Mouse (Mus musculus) limb, embryonic 10.5 days (tissue): Measurements from ENCODE around the gene Srgap1. TPM values are rescaled to one million over a fixed set of nuclear protein-coding genes. Genes with fewer than 3 reads are reported as not detected.

Experiments used
- DNase-seq: peaks from one replicate; pipeline ENCODE4 v3.0.0-alpha.2; 2017; ENCODE audit warnings: low spot score
- H3K27ac ChIP-seq: fragments of 300-500 bp; sonication (generic); 2 replicates; pipeline ENCODE4 v1.5.1; 2016; ENCODE audit warnings: mild to moderate bottlenecking
- H3K27me3 ChIP-seq: fragments of 300-500 bp; sonication (generic); 2 replicates; pipeline ENCODE4 v1.6.1; 2016; ENCODE audit warnings: low read depth, mild to moderate bottlenecking; ENCODE audit not compliant: poor library complexity, severe bottlenecking
- H3K36me3 ChIP-seq: fragments of 300-500 bp; sonication (generic); 2 replicates; pipeline ENCODE4 v1.6.1; 2016; ENCODE audit warnings: mild to moderate bottlenecking, moderate library complexity
- H3K4me1 ChIP-seq: fragments of 300-500 bp; sonication (generic); 2 replicates; pipeline ENCODE4 v1.6.1; 2016
- H3K4me3 ChIP-seq: fragments of 300-500 bp; sonication (generic); 2 replicates; pipeline ENCODE4 v1.5.1; 2016; ENCODE audit warnings: mild to moderate bottlenecking, moderate library complexity
- H3K9me3 ChIP-seq: fragments of 300-500 bp; sonication (generic); replicated peaks from 2 replicates; pipeline ENCODE4 v1.6.1; 2016; ENCODE audit warnings: mild to moderate bottlenecking
- WGBS: fragments of 180-500 bp; shearing (Covaris S2); methylation state at CpG from one replicate; pipeline ENCODE4 v1.1.7; 2016; 5-methylcytosine and 5-hydroxymethylcytosine counted together
- polyA plus RNA-seq: library from polyadenylated mRNA; unstranded; fragments of >200 nt; fragmentation: Nextera tagmentation; extraction: Ambion mirVana; gene quantifications from 2 replicates; pipeline ENCODE4 v1.2.1, GENCODE M21; 2016

The Srgap1 gene
- polyA plus RNA-seq, 1 experiment from 2014 or later = 6.6 TPM

DNA sequence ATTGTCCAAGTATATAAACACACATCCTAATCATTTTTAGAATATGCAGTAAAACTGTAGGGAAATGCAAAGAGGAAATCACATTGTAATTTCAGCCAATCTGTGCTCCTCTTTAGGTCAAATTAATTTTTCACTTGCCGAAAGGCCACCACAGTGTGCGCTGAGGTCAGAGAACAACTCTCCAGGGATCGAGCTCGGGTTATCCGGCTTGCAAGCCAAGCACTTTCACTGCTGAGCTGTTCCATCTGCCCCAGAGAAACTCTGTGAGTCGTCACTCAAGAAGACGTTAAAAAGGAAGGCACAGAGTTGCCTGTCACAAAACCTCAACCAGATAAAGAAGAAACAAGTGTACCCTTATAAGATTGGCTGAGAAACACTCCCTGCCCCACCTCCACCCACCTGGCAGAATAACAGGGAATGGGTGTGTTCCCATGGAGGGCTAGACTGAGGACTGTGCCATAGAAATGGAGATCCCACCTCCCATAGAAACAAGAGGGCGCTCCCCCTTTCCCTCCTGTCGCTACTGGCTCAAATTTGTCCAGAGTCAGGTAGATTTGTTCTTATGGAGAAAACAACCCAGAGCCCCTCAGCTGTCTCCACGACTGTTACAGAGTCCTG is 63.0 kb downstream of the Srgap1 start:
- no peak overlapping the region for H3K27ac ChIP-seq
- no peak overlapping the region for H3K4me3 ChIP-seq
- H3K9me3 ChIP-seq = no peaks in the 10 kb centered on the region
- peaks cover 6% of the 10 kb centered on the region; the same call in 1 of the 2 replicates for H3K4me1 ChIP-seq
- no peak for DNase-seq
- no peaks in the 10 kb centered on the region for H3K36me3 ChIP-seq
- no peaks in the 10 kb centered on the region for H3K27me3 ChIP-seq
- WGBS = 76% methylated on average over 10 of the region's 10 CpGs

DNA sequence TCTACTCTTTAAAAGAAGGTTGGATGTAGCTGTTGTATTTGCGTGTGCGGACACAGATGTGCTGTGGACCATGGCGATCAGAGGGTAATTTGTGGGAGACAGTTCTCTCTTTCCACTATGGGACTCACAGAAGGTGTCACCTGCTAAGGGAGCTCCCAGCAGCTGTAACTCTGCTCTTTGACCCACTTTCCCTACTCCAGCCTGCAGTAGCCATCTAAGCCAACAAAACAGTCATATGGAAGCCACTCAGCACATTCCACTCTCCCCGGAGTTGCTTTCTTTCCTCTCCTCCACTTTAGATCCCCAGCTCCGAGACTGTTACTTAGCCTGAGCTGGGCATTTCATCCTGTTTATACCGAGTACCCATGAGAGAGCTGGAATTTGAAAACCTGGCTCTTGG is 71.8 kb downstream of the Srgap1 start:
- 90% methylated on average over 6 of the region's 6 CpGs for WGBS

DNA sequence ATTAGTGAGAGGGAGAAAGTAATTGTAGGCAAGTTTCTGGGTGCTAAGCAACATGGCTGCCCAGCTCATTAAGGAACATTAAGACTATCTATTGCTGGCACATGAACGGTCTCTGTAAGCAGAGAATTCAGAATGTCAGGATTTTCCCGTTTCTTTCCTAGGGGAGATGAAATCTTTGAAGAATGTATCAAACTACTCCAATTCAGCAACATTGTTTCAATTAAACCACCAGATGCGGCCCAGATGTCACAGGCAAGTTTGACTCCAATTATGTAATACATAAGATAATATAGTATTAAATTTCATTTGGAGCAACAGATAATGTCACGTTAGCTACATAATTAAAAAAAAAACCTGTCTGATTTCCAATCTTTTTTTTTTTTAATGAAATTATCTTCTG is 72.5 kb downstream of the Srgap1 start:
- Histone ChIP-seq H3K27ac (0 out of 2 replicates have a peak overlapping the region, but pooled peaks have one; percentile 34), H3K9me3 (no peaks in the 10 kb centered on the region)

More for the DNA sequence above, 71.8 kb downstream of the Srgap1 start:
- Histone ChIP-seq H3K27me3 (no peaks in the 10 kb centered on the region), H3K9me3 (no peaks in the 10 kb centered on the region), H3K27ac (no peak overlapping the region), H3K4me3 (no peak overlapping the region), H3K4me1 (peaks cover 34% of the 10 kb centered on the region), H3K36me3 (no peaks in the 10 kb centered on the region)
- no peak for DNase-seq

DNA sequence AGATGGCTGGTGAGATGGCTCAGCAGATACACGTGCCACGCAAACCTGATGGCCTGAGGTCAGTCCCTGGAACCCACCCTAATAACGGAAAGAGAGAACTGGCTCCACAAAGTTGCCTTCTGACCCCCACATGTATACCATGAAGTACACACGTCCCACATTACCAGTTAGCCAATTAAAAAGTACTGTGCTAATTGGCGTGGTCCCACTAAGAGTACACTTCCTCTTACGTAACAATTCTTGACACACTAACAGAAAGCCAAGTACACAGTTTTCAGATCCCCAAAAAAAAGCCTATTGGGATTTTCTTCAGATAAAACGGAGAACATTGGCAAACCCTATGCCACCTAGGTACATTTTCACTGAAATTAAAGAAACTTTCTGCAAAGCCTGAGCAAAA is 73.8 kb downstream of the Srgap1 start:
- Histone ChIP-seq H3K4me3 (no peak overlapping the region), H3K36me3 (no peaks in the 10 kb centered on the region), H3K4me1 (peaks cover 42% of the 10 kb centered on the region), H3K27ac (0 out of 2 replicates have a peak overlapping the region, but pooled peaks have one; percentile 30), H3K27me3 (no peaks in the 10 kb centered on the region), H3K9me3 (no peaks in the 10 kb centered on the region)
- DNase-seq = no peak
- WGBS = 84% methylated on average over 7 of the region's 7 CpGs

More for the DNA sequence above, 72.5 kb downstream of the Srgap1 start:
- DNase-seq = no peak
- no peak overlapping the region for H3K4me3 ChIP-seq
- no peaks in the 10 kb centered on the region for H3K27me3 ChIP-seq
- H3K4me1 ChIP-seq = peaks cover 34% of the 10 kb centered on the region
- no peaks in the 10 kb centered on the region for H3K36me3 ChIP-seq
- WGBS = 69% methylated on average over 4 of the region's 4 CpGs

DNA sequence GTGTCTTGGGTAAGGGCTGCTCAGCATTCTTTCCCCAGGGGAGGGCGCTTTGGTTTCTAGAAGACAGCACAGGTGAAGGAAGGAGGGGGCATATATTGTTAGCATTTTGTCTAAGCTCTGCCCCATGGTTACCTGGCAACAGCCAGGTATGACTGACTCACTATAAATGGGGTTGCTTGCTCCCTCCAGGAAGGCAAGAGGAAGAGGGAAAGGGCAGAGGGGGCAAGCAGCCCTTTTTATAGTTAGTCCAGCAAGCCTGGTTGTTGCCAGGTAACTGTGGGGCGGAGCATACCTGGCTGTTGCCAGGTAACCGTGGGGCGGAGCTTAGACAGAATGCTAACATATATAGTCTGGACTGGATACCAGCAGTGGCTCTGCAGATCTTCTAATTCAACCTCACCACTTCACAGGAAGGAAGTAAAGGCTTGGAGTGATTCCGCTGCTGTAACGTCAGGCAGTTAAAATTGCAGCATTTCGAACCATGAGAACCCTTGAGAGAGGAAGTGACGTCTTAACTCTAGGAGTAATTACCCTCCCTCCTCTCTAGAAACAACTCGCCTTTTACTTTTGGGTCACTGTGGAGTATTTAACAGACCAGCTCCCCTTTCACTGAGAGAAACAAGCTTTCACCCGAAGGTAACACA is 74.7 kb downstream of the Srgap1 start:
- Histone ChIP-seq H3K27ac (peak overlapping the region; percentile 30; the same call in 1 of the 2 replicates), H3K4me3 (no peak overlapping the region), H3K36me3 (no peaks in the 10 kb centered on the region), H3K9me3 (no peaks in the 10 kb centered on the region), H3K4me1 (peaks cover 51% of the 10 kb centered on the region), H3K27me3 (no peaks in the 10 kb centered on the region)
- 81% methylated on average over 10 of the region's 10 CpGs for whole genome bisulfite sequencing
- DNase-seq = no peak

DNA sequence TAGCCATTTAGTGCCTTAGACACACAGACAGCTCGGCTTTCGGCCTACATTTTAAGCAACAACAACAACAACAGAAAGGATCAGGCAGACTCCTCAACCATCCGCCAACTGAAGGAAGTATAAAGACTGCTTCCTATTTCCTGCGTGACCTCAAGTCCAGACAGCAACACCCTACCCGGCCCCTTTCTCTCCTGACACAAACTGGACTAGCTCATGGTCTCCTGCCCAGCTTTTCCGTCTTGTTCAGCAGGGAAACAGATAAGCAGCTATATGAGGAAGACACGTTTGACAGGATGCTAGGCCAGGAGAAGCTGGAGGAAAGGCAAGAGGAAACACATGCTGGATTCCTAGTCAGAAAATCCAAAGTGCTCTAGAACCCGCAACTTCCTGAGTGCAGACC is 75.5 kb downstream of the Srgap1 start:
- no peaks in the 10 kb centered on the region for H3K36me3 ChIP-seq
- H3K27me3 ChIP-seq = no peaks in the 10 kb centered on the region
- no peak overlapping the region for H3K27ac ChIP-seq
- H3K4me3 ChIP-seq = no peak overlapping the region
- H3K9me3 ChIP-seq = no peaks in the 10 kb centered on the region
- WGBS = 76% methylated on average over 8 of the region's 8 CpGs
- DNase-seq = no peak
- H3K4me1 ChIP-seq = peaks cover 55% of the 10 kb centered on the region

DNA sequence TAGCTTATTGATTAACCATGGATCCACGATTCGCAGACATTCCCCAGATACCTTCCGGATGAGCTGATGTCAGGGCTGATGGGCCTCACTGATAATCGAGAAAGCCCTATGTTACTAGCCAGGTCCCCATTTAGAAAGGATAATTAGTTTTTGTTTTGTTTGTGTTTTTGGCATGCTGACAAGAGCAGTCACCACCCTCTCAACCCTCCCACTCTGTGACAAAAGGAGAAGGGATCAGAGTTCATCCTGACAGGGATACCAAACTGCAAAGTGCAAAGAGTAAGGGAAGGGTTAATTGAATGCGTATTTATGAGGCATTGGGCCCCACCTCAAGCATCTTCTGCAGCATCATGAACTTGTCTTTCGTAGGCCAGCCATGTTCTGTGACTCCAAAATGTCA is 76.2 kb downstream of the Srgap1 start:
- no peak for DNase-seq
- Histone ChIP-seq H3K9me3 (no peaks in the 10 kb centered on the region), H3K4me3 (no peak overlapping the region), H3K27ac (0 out of 2 replicates have a peak overlapping the region, but pooled peaks have one; percentile 27), H3K4me1 (peaks cover 55% of the 10 kb centered on the region), H3K36me3 (no peaks in the 10 kb centered on the region), H3K27me3 (no peaks in the 10 kb centered on the region)
- 87% methylated on average over 6 of the region's 6 CpGs for WGBS

DNA sequence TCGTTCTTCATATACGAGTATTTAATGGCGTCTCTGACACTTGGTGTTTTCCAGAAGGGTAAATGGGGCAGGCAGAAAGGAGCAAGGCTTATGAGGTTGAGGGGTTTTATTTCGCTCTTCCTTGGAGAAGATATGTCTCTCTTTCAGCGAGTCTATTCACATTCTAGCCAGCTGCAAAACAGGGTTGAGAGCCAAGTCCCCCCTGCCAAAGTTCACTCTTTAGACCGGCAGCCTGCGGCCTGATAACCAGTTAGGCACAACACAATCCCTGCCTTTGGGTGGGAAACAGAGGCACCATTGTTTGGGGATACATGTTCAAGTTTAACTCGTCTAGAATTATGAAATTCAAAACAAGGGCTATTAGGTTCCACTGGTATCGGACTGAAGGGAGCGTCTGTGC is 83.0 kb downstream of the Srgap1 start:
- no peaks in the 10 kb centered on the region for H3K36me3 ChIP-seq
- H3K27me3 ChIP-seq = no peaks in the 10 kb centered on the region
- no peak overlapping the region for H3K4me3 ChIP-seq
- no peaks in the 10 kb centered on the region for H3K9me3 ChIP-seq
- peaks cover 37% of the 10 kb centered on the region for H3K4me1 ChIP-seq
- no peak overlapping the region for H3K27ac ChIP-seq
- WGBS = 85% methylated on average over 10 of the region's 10 CpGs
- DNase-seq = no peak

DNA sequence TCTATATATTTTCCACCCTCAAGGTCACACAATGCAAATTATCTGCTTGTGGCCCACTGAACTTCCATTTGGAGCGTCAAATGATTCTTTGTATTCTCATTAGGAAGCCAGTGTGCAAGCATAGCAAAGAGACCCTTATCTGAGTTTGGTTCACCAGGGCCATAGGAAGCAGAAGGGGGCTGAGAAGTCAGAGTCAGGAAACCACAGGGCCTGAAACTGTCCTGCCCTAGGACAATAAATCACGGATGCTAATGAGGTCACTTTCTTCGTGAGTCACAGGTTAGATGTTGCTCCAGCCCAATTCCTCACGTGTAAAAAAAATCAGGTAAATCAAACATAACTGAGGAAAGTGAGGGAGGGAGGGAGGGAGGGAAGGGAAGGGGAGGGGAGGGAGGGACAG is 85.1 kb downstream of the Srgap1 start:
- DNase-seq = no peak
- 45% methylated on average over 4 of the region's 4 CpGs for WGBS
- H3K4me3 ChIP-seq = no peak overlapping the region
- H3K27ac ChIP-seq = no peak overlapping the region
- peaks cover 17% of the 10 kb centered on the region for H3K4me1 ChIP-seq
- no peaks in the 10 kb centered on the region for H3K9me3 ChIP-seq
- H3K27me3 ChIP-seq = no peaks in the 10 kb centered on the region
- no peaks in the 10 kb centered on the region for H3K36me3 ChIP-seq

DNA sequence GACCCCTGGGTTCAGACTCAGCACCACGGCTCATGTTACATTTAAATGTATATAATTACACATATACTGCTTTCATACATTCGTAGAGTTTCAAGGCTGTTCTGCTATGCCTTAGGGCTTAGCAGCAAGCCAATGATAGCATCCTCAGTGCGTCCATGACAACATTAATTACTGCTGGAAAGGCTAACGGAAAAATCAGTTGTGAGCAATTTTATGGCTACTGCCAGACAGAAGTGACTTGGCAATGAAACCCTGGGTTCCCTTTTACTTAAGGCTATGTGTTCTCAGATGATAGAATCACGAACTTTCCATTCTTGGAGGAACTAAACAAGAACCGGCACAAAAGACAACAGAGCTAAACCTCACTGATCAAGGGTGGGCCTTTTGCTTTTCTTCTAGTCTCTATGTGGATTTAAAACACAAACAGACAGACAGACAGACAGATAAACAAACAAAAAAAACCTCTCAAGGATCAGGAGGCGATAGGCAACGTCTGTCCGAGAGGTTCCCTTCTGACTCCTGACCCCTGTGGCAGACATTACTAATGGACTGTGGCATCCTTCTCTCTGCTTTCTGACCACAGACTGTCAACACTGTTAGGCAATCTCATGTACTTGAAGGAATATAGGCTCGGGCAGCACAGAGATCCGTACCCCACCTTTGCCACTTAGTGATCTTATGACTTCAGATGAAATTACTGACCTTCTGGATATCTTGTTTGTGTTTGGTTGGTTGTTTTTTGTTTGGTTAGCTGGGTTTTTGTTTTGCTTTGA is 85.8 kb downstream of the Srgap1 start:
- Histone ChIP-seq H3K36me3 (no peaks in the 10 kb centered on the region), H3K4me1 (peaks cover 17% of the 10 kb centered on the region), H3K9me3 (no peaks in the 10 kb centered on the region), H3K27ac (no peak overlapping the region), H3K27me3 (no peaks in the 10 kb centered on the region), H3K4me3 (no peak overlapping the region)
- WGBS = 58% methylated on average over 11 of the region's 11 CpGs
- DNase-seq = no peak

DNA sequence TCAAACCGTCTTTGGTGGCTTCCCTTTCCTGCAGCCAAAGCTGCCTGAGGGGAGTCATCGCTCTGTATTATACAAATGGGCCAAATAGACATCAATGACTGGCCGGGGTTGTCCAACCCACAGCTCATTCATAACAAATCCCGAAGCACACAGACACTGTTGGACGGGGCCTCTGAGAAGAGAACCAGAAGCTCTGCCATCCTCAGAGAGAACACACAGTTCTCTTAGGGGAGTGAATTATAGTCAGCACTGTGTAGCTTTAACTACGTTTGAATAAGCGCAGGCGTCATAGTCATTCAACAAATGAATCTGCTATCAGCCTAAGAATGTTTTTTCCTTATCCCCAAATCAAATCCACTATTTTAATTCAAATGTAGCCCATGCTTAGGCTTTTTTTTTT is 88.4 kb downstream of the Srgap1 start:
- Histone ChIP-seq H3K4me1 (peaks cover 31% of the 10 kb centered on the region), H3K4me3 (no peak overlapping the region), H3K27me3 (no peaks in the 10 kb centered on the region), H3K27ac (no peak overlapping the region), H3K36me3 (no peaks in the 10 kb centered on the region), H3K9me3 (no peaks in the 10 kb centered on the region)
- no peak for DNase-seq
- WGBS = 91% methylated on average over 8 of the region's 8 CpGs

DNA sequence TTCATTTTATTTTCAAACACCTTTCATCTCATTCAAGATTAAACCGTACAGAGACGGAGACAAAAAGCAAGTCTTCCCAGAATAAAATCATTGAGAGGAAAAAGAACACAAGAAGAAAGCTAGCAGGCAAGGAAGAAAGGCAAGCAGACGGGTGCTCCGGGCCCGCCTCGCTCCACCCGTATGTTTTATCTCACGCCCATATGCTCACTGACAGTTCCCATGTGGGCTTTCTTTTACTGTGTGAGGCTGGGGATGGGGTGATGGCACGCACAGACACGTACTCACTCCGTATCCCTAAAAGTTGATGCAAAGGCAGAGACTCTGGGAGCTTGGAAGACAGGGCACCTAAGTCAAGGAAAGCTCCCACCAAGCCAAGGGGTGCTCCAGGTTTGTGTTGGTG is 90.6 kb downstream of the Srgap1 start:
- peaks cover 23% of the 10 kb centered on the region for H3K4me1 ChIP-seq
- WGBS = 90% methylated on average over 11 of the region's 11 CpGs
- no peak overlapping the region for H3K4me3 ChIP-seq
- no peaks in the 10 kb centered on the region for H3K36me3 ChIP-seq
- no peak overlapping the region for H3K27ac ChIP-seq
- no peaks in the 10 kb centered on the region for H3K27me3 ChIP-seq
- no peak for DNase-seq
- no peaks in the 10 kb centered on the region for H3K9me3 ChIP-seq

DNA sequence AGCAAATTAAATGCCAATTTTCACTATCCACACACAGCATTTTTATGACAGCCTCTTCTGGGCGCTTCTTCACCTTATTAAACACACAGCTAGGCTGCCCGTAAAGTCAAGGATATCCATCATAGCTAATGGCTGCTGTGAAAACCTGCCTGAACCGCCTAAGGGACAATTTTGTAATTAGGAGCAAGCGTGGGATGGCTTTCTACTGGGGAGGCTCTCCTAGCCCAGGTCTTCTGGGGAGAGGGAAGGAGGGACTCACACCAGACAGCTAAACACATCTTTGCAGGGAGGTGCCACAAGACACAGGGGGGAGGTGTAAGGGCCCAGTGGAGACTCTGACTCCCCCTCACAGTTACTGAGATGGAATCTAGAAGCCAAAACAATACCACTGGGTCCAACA is 91.4 kb downstream of the Srgap1 start:
- no peaks in the 10 kb centered on the region for H3K9me3 ChIP-seq
- no peak for DNase-seq
- no peaks in the 10 kb centered on the region for H3K36me3 ChIP-seq
- H3K27me3 ChIP-seq = no peaks in the 10 kb centered on the region
- no peak overlapping the region for H3K27ac ChIP-seq
- H3K4me3 ChIP-seq = no peak overlapping the region
- whole genome bisulfite sequencing = 28% methylated on average over 4 of the region's 4 CpGs
- H3K4me1 ChIP-seq = peaks cover 16% of the 10 kb centered on the region
